Mouse (Mus musculus) small intestine, adult 2 months (tissue): ENCODE measurements at regions not wholly inside any gene's neighbourhood (a gene's known extent, or its start where the extent isn't known, plus 50 kb on each side); places are given as distances from the start of the nearest gene placed in this dataset.

Experiments used
- H3K27ac ChIP-seq: fragments of 200-500 bp; 2 replicates; pipeline ENCODE4 v1.5.1; 2012; ENCODE audit warnings: low read depth, low read length, control low read depth, inconsistent platforms; ENCODE audit not compliant: insufficient read depth
- H3K27me3 ChIP-seq: fragments of 200-500 bp; 2 replicates; pipeline ENCODE4 v1.6.1; 2012; ENCODE audit warnings: mild to moderate bottlenecking, moderate library complexity, low read length, inconsistent platforms; ENCODE audit not compliant: control insufficient read depth, insufficient read depth
- H3K36me3 ChIP-seq: fragments of 200-500 bp; 2 replicates; pipeline ENCODE4 v1.6.1; 2012; ENCODE audit warnings: mild to moderate bottlenecking, low read length, control low read depth, inconsistent platforms; ENCODE audit not compliant: control insufficient read depth, insufficient read depth
- H3K4me1 ChIP-seq: fragments of 200-500 bp; 2 replicates; pipeline ENCODE4 v1.6.1; 2012; ENCODE audit warnings: low read length, inconsistent platforms, mixed read lengths; ENCODE audit not compliant: control insufficient read depth, insufficient read depth, insufficient read length
- H3K4me3 ChIP-seq: fragments of 200-500 bp; 2 replicates; pipeline ENCODE4 v1.5.1; 2012; ENCODE audit warnings: low read depth, mild to moderate bottlenecking, control low read depth, inconsistent platforms, low read length, moderate library complexity
- CTCF ChIP-seq: fragments of 200-500 bp; IDR thresholded peaks from 2 replicates; pipeline ENCODE4 v1.5.1; 2012; ENCODE audit warnings: low read depth, mild to moderate bottlenecking, control low read depth, inconsistent platforms, low read length, moderate library complexity, mixed read lengths; ENCODE audit not compliant: insufficient replicate concordance, insufficient read length; ENCODE audit errors: extremely low read depth
- POLR2A ChIP-seq: fragments of 200-500 bp; IDR thresholded peaks from 2 replicates; pipeline ENCODE4 v1.6.1; 2012; ENCODE audit warnings: low read depth, mild to moderate bottlenecking, control low read depth, inconsistent platforms, low read length, moderate library complexity
- WGBS: fragments of 180-500 bp; shearing (Covaris S2); methylation state at CpG from one replicate; pipeline ENCODE4 v1.1.7; 2018; 5-methylcytosine and 5-hydroxymethylcytosine counted together

DNA sequence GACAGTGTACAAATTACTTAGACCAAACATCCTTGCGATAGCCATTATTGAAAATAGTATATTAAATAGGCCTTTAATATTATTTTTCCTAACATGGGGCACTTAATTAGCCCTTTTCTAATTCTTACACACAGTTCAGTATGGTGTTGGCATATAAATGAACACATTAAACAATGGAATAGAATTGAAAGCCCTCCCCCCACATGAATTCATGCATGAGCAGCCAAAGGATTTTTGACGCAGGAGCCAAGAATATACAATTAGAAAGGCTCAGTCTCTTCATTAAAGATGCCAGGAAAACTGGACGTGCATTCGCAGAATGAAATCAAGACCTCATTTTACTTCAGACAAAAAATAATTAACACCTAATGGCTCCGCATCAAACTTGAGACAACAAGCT lies 172.9 kb upstream of the Phactr1 start:
- TF ChIP-seq CTCF (no peak), POLR2A (no peak)
- Histone ChIP-seq H3K36me3 (no peaks in the 10 kb centered on the region), H3K4me3 (no peak overlapping the region), H3K27me3 (no peaks in the 10 kb centered on the region), H3K27ac (no peak overlapping the region), H3K4me1 (no peaks in the 10 kb centered on the region)
- 96% methylated on average over 5 of the region's 5 CpGs for WGBS

DNA sequence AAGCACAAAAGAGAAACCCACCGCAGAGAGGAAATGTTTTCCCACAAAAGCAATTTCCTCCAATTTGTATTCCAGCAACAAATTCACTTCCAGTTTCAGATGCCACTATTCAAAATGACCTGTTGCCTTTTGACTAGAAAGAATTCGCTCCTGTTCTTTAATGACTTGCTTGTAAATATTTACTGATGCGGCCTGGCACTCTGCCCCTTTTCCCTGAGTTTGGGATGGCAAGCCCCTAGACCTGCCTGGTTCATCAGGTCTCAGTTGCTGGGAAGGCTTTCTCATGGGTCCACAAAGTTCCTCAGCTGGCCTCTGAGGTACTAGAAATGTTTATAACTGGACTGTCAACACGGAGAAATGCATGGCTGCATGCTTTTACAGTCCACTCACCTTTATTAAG lies 161.7 kb upstream of the Phactr1 start:
- H3K36me3 ChIP-seq = no peaks in the 10 kb centered on the region
- H3K4me1 ChIP-seq = no peaks in the 10 kb centered on the region
- no peak overlapping the region for H3K27ac ChIP-seq
- TF ChIP-seq CTCF (no peak), POLR2A (no peak)
- no peak overlapping the region for H3K4me3 ChIP-seq
- H3K27me3 ChIP-seq = no peaks in the 10 kb centered on the region
- 65% methylated on average over 4 of the region's 4 CpGs for WGBS

GRCm38 (mm10) chr13:42522553-42522952 lies 157.9 kb upstream of the Phactr1 start:
- Histone ChIP-seq H3K4me1 (no peaks in the 10 kb centered on the region), H3K27me3 (no peaks in the 10 kb centered on the region), H3K27ac (no peak overlapping the region), H3K4me3 (no peak overlapping the region), H3K36me3 (no peaks in the 10 kb centered on the region)
- TF ChIP-seq CTCF (no peak), POLR2A (no peak)

- TF ChIP-seq CTCF (no peak), POLR2A (no peak)
- WGBS = 50% methylated on average over 4 of the region's 4 CpGs
- Histone ChIP-seq H3K4me3 (no peak overlapping the region), H3K27me3 (no peaks in the 10 kb centered on the region), H3K27ac (no peak overlapping the region), H3K4me1 (no peaks in the 10 kb centered on the region), H3K36me3 (no peaks in the 10 kb centered on the region)
Observed at GRCm38 (mm10) chr13:42526163-42526562, 154.3 kb upstream of the Phactr1 start.

- WGBS = 42% methylated on average over 8 of the region's 8 CpGs
- Histone ChIP-seq H3K36me3 (no peaks in the 10 kb centered on the region), H3K4me1 (no peaks in the 10 kb centered on the region), H3K4me3 (no peak overlapping the region), H3K27ac (no peak overlapping the region), H3K27me3 (no peaks in the 10 kb centered on the region)
- no peak for TF ChIP-seq CTCF
- no peak for TF ChIP-seq POLR2A
Observed at GRCm38 (mm10) chr13:42526966-42527365, 153.5 kb upstream of the Phactr1 start.

DNA sequence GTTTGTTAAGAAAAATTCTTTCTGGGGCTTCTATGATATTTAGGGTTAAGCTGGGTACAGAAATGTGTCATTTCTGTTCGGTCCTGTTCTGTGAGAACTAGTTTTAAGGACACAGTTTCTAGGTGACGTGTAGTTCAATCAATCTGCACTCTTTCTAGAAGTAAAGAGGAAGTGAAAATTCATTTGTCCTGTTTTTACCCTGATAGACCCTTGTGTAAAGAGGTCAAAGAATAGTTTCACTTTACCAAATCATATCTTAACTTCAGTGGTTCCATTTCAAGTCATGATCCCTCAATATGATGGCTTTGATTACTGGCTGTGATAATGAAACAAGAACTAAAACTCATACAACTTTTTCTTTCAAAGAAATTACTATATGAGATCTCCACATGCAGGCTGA lies 152.3 kb upstream of the Phactr1 start:
- no peaks in the 10 kb centered on the region for H3K36me3 ChIP-seq
- no peaks in the 10 kb centered on the region for H3K27me3 ChIP-seq
- no peak overlapping the region for H3K27ac ChIP-seq
- TF ChIP-seq POLR2A = no peak
- no peak for TF ChIP-seq CTCF
- WGBS = 75% methylated on average over 2 of the region's 2 CpGs
- H3K4me3 ChIP-seq = no peak overlapping the region
- peaks cover 3% of the 10 kb centered on the region; the same call in 1 of the 2 replicates for H3K4me1 ChIP-seq

DNA sequence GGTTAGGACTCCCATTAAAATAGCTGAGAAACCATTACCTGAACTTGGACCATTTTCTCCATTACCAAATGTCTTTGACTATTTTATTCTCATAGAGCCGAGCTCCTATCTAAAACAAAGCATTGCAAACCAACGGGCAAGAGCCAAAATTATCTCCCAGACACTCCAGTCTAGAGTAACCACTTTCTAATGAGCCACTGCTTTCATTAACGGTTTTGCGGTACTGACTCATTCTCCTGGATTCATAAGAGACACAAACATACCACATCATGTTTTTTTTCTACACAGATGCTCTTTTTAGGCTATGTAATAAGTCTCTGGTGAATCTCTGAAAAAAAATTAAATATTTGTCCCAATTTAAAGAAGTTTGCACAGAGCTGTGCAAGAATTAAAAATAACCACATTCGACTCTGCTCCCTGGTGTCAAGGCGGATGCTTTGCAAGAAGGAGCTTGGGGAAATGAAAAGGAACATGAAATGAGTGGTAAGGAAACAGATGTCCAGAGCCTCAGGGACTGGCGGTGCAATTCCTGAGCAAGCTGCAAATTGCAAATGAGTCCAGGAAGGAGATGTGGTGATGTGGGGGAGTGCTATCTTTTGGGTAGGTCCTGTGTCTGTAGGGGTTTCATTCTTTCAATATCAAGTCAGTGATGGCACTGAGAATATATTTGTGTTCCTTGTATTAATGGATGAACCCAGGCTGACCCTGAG lies 143.8 kb upstream of the Phactr1 start:
- Histone ChIP-seq H3K36me3 (no peaks in the 10 kb centered on the region), H3K27ac (no peak overlapping the region), H3K27me3 (no peaks in the 10 kb centered on the region), H3K4me3 (no peak overlapping the region), H3K4me1 (peaks cover 3% of the 10 kb centered on the region; the same call in 1 of the 2 replicates)
- TF ChIP-seq POLR2A (no peak), CTCF (no peak)
- 71% methylated on average over 7 of the region's 7 CpGs for WGBS
